Mouse (Mus musculus): ENCODE data around the gene Shoc2. TPM values are rescaled to one million over a fixed set of nuclear protein-coding genes. Genes with fewer than 3 reads are reported as not detected.

Shoc2 gene
- polyA plus RNA-seq, 1 experiment from 2014 or later = 85.8 TPM

- DNase-seq (ENCODE audit: low spot score) = no peak
Observed at GRCm38 (mm10) chr19:54035100-54035499, 91.0 kb downstream of the Shoc2 start.

GRCm38 (mm10) chr19:54039441-54039840, 95.3 kb downstream of the Shoc2 start:
- Histone ChIP-seq H3K27ac (ENCODE audit: low read depth, low read length) (no peak overlapping the region), H3K9ac (ENCODE audit: low read length) (no peak overlapping the region), H3K4me2 (ENCODE audit: low read depth, low read length, severe bottlenecking) (no peak overlapping the region), H3K27me3 (ENCODE audit: control insufficient read depth, insufficient read depth, low read length) (no peaks in the 10 kb centered on the region), H3K4me3 (ENCODE audit: low read depth, low read length) (no peak overlapping the region), H3K9me3 (ENCODE audit: control insufficient read depth, low read length) (no peaks in the 10 kb centered on the region), H3K4me1 (replicated peaks; ENCODE audit: control insufficient read depth, insufficient read depth, low read length) (no peaks in the 10 kb centered on the region), H3K36me3 (ENCODE audit: control insufficient read depth, insufficient read depth, low read length) (no peaks in the 10 kb centered on the region; the same call in 1 of the 2 replicates)
- no peak for ATAC-seq (replicated peaks; ENCODE audit: low FRiP score)
- no peak for DNase-seq (ENCODE audit: low spot score)
- WGBS = 82% methylated on average over 7 of the region's 7 CpGs

More at GRCm38 (mm10) chr19:54035100-54035499, 91.0 kb downstream of the Shoc2 start:
- no peaks in the 10 kb centered on the region for H3K4me1 ChIP-seq (replicated peaks; ENCODE audit: control insufficient read depth, insufficient read depth, low read length)
- no peaks in the 10 kb centered on the region for H3K27me3 ChIP-seq (ENCODE audit: control insufficient read depth, insufficient read depth, low read length)
- H3K27ac ChIP-seq (ENCODE audit: low read depth, low read length) = 0 out of 2 replicates have a peak overlapping the region, but pooled peaks have one; percentile 7
- no peaks in the 10 kb centered on the region for H3K9me3 ChIP-seq (ENCODE audit: control insufficient read depth, low read length)
- no peaks in the 10 kb centered on the region; the same call in 1 of the 2 replicates for H3K36me3 ChIP-seq (ENCODE audit: control insufficient read depth, insufficient read depth, low read length)
- H3K9ac ChIP-seq (ENCODE audit: low read length) = no peak overlapping the region
- ATAC-seq (replicated peaks; ENCODE audit: low FRiP score) = peak; percentile 67
- no peak overlapping the region for H3K4me3 ChIP-seq (ENCODE audit: low read depth, low read length)
- 70% methylated on average over 6 of the region's 6 CpGs for WGBS
- H3K4me2 ChIP-seq (ENCODE audit: low read depth, low read length, severe bottlenecking) = no peak overlapping the region

- Histone ChIP-seq H3K9ac (ENCODE audit: low read length) (no peak overlapping the region), H3K4me1 (replicated peaks; ENCODE audit: control insufficient read depth, insufficient read depth, low read length) (peaks cover 6% of the 10 kb centered on the region; the same call in 1 of the 2 replicates), H3K27me3 (ENCODE audit: control insufficient read depth, insufficient read depth, low read length) (peaks cover 3% of the 10 kb centered on the region; the same call in 1 of the 2 replicates), H3K4me3 (ENCODE audit: low read depth, low read length) (no peak overlapping the region), H3K9me3 (ENCODE audit: control insufficient read depth, low read length) (no peaks in the 10 kb centered on the region), H3K4me2 (ENCODE audit: low read depth, low read length, severe bottlenecking) (no peak overlapping the region), H3K36me3 (ENCODE audit: control insufficient read depth, insufficient read depth, low read length) (no peaks in the 10 kb centered on the region; the same call in 1 of the 2 replicates), H3K27ac (ENCODE audit: low read depth, low read length) (no peak overlapping the region)
- no peak for ATAC-seq (replicated peaks; ENCODE audit: low FRiP score)
- DNase-seq (ENCODE audit: low spot score) = no peak
- WGBS = 68% methylated on average over 4 of the region's 4 CpGs
Observed at GRCm38 (mm10) chr19:54040356-54041028, 96.4 kb downstream of the Shoc2 start.

- no peaks in the 10 kb centered on the region for H3K9me3 ChIP-seq (ENCODE audit: control insufficient read depth, low read length)
- no peak for DNase-seq (ENCODE audit: low spot score)
- WGBS = 31% methylated on average over 5 of the region's 5 CpGs
- peaks cover 8% of the 10 kb centered on the region for H3K4me1 ChIP-seq (replicated peaks; ENCODE audit: control insufficient read depth, insufficient read depth, low read length)
- H3K36me3 ChIP-seq (ENCODE audit: control insufficient read depth, insufficient read depth, low read length) = no peaks in the 10 kb centered on the region; the same call in 1 of the 2 replicates
- ATAC-seq (replicated peaks; ENCODE audit: low FRiP score) = no peak
- no peak overlapping the region for H3K4me3 ChIP-seq (ENCODE audit: low read depth, low read length)
- H3K9ac ChIP-seq (ENCODE audit: low read length) = no peak overlapping the region
- H3K4me2 ChIP-seq (ENCODE audit: low read depth, low read length, severe bottlenecking) = no peak overlapping the region
- H3K27ac ChIP-seq (ENCODE audit: low read depth, low read length) = no peak overlapping the region
- H3K27me3 ChIP-seq (ENCODE audit: control insufficient read depth, insufficient read depth, low read length) = peaks cover 7% of the 10 kb centered on the region
Observed at GRCm38 (mm10) chr19:54041029-54041367, 96.9 kb downstream of the Shoc2 start.

GRCm38 (mm10) chr19:54043851-54044250, 99.7 kb downstream of the Shoc2 start, which contains the start of gene Adra2a:
TSS of gene Adra2a (plus strand) at chr19:54044151.
- peak within 1 kb of the TSS; percentile 50 for H3K4me3 ChIP-seq (ENCODE audit: low read depth, low read length)
- H3K27me3 ChIP-seq (ENCODE audit: control insufficient read depth, insufficient read depth, low read length) = peaks cover 35% of the 10 kb centered on the region
- peaks cover 21% of the 10 kb centered on the region for H3K4me1 ChIP-seq (replicated peaks; ENCODE audit: control insufficient read depth, insufficient read depth, low read length)
- H3K4me2 ChIP-seq (ENCODE audit: low read depth, low read length, severe bottlenecking) = peak within 1 kb of the TSS; percentile 99
- H3K27ac ChIP-seq (ENCODE audit: low read depth, low read length) = no peak within 1 kb of the TSS
- H3K9ac ChIP-seq (ENCODE audit: low read length) = peak within 1 kb of the TSS; percentile 63
- no peak for DNase-seq (ENCODE audit: low spot score)
- no peak for ATAC-seq (replicated peaks; ENCODE audit: low FRiP score)
- no peaks in the 10 kb centered on the region for H3K36me3 ChIP-seq (ENCODE audit: control insufficient read depth, insufficient read depth, low read length)
- H3K9me3 ChIP-seq (ENCODE audit: control insufficient read depth, low read length) = no peaks in the 10 kb centered on the region
- 74% methylated on average over 5 of the region's 5 CpGs for WGBS

- Histone ChIP-seq H3K4me2 (ENCODE audit: low read depth, low read length, severe bottlenecking) (peak overlapping the region; percentile 99), H3K27me3 (ENCODE audit: control insufficient read depth, insufficient read depth, low read length) (peaks cover 43% of the 10 kb centered on the region), H3K36me3 (ENCODE audit: control insufficient read depth, insufficient read depth, low read length) (no peaks in the 10 kb centered on the region), H3K4me1 (replicated peaks; ENCODE audit: control insufficient read depth, insufficient read depth, low read length) (peaks cover 21% of the 10 kb centered on the region), H3K9me3 (ENCODE audit: control insufficient read depth, low read length) (no peaks in the 10 kb centered on the region), H3K27ac (ENCODE audit: low read depth, low read length) (no peak overlapping the region), H3K4me3 (ENCODE audit: low read depth, low read length) (peak overlapping the region; percentile 50), H3K9ac (ENCODE audit: low read length) (peak overlapping the region; percentile 63)
- WGBS = under 1% methylated on average over 59 of the region's 59 CpGs
- peak; percentile 93 for DNase-seq (ENCODE audit: low spot score)
- peak; percentile 86 for ATAC-seq (replicated peaks; ENCODE audit: low FRiP score)
Observed at GRCm38 (mm10) chr19:54044507-54045371, 100.6 kb downstream of the Shoc2 start.

- DNase-seq (ENCODE audit: low spot score) (no peak), ATAC-seq (replicated peaks; ENCODE audit: low FRiP score) (peak; percentile 38)
- Histone ChIP-seq H3K4me2 (ENCODE audit: low read depth, low read length, severe bottlenecking) (peak overlapping the region; percentile 99), H3K9me3 (ENCODE audit: control insufficient read depth, low read length) (no peaks in the 10 kb centered on the region), H3K9ac (ENCODE audit: low read length) (peak overlapping the region; percentile 63), H3K27me3 (ENCODE audit: control insufficient read depth, insufficient read depth, low read length) (peaks cover 45% of the 10 kb centered on the region), H3K4me1 (replicated peaks; ENCODE audit: control insufficient read depth, insufficient read depth, low read length) (peaks cover 21% of the 10 kb centered on the region), H3K4me3 (ENCODE audit: low read depth, low read length) (peak overlapping the region; percentile 50), H3K36me3 (ENCODE audit: control insufficient read depth, insufficient read depth, low read length) (no peaks in the 10 kb centered on the region), H3K27ac (ENCODE audit: low read depth, low read length) (no peak overlapping the region)
- WGBS = under 1% methylated on average over 29 of the region's 29 CpGs
Observed at GRCm38 (mm10) chr19:54045412-54045811, 101.3 kb downstream of the Shoc2 start.

GRCm38 (mm10) chr19:54045931-54046683, 102.0 kb downstream of the Shoc2 start:
- DNase-seq (ENCODE audit: low spot score) = peak; percentile 73
- H3K4me2 ChIP-seq (ENCODE audit: low read depth, low read length, severe bottlenecking) = peak overlapping the region; percentile 99

More at GRCm38 (mm10) chr19:54045931-54046683, 102.0 kb downstream of the Shoc2 start:
- H3K27me3 ChIP-seq (ENCODE audit: control insufficient read depth, insufficient read depth, low read length) = peaks cover 45% of the 10 kb centered on the region
- H3K4me3 ChIP-seq (ENCODE audit: low read depth, low read length) = peak overlapping the region; percentile 50
- no peaks in the 10 kb centered on the region for H3K36me3 ChIP-seq (ENCODE audit: control insufficient read depth, insufficient read depth, low read length)
- H3K9ac ChIP-seq (ENCODE audit: low read length) = no peak overlapping the region
- H3K4me1 ChIP-seq (replicated peaks; ENCODE audit: control insufficient read depth, insufficient read depth, low read length) = peaks cover 21% of the 10 kb centered on the region
- ATAC-seq (replicated peaks; ENCODE audit: low FRiP score) = no peak
- H3K9me3 ChIP-seq (ENCODE audit: control insufficient read depth, low read length) = no peaks in the 10 kb centered on the region
- 3% methylated on average over 53 of the region's 55 CpGs for WGBS
- no peak overlapping the region for H3K27ac ChIP-seq (ENCODE audit: low read depth, low read length)

Data from forebrain, embryonic 11.5 days (tissue).